Comparison of ENCODE assay signal across 21 mouse cellular contexts in genomic region chr10:120599551-120599950, GRCm38 (mm10).
DNase-seq lines count a peak whose midpoint lies in the region; ATAC-seq and TF ChIP-seq lines count a peak whose summit lies in the region.
"Had no signal": no experiment of that assay in that cellular context is flagged by ENCODE, and none has a peak within 500 bp of the region (broad histone marks: within the 10 kb centered on the region; RNA-seq: fewer than 3 reads in every experiment).

No protein-coding gene starts in this region.

- no peak for TF ChIP-seq EP300 in heart, adult 2 months (IDR thresholded peaks at IDR 0.05; ENCODE audit: insufficient read depth, low read depth, low read length)
- no peak for TF ChIP-seq EP300 in stomach, postnatal 0 days (optimal IDR thresholded peaks at IDR 0.05)

- no peak overlapping the region for H3K4me3 ChIP-seq in heart, adult 2 months
- no peak overlapping the region for H3K4me3 ChIP-seq in heart, embryonic 10.5 days
- H3K4me3 ChIP-seq in lung, embryonic 14.5 days (ENCODE audit: low read depth, low read length) = no peak overlapping the region
- no peak overlapping the region for H3K4me3 ChIP-seq in stomach, postnatal 0 days (ENCODE audit: low read depth, low read length)
- H3K4me3 ChIP-seq: embryonic facial prominence, embryonic 10.5 days; embryonic facial prominence, embryonic 12.5 days; forebrain, embryonic 13.5 days; forebrain, embryonic 15.5 days had no signal

- no peak for ATAC-seq in lung, embryonic 14.5 days (ENCODE audit: insufficient read depth)
- ATAC-seq in stomach, postnatal 0 days (ENCODE audit: low FRiP score, low TSS enrichment) = no peak
- ATAC-seq: activated CD4-positive, CD25-positive, alpha-beta regulatory T cell, adult 4 months; forebrain, embryonic 13.5 days; forebrain, embryonic 15.5 days; Patski had no signal

- no peak overlapping the region for H3K27ac ChIP-seq in heart, adult 2 months
- no peak overlapping the region for H3K27ac ChIP-seq in heart, embryonic 10.5 days
- no peak overlapping the region for H3K27ac ChIP-seq in lung, embryonic 14.5 days (ENCODE audit: low read depth)
- no peak overlapping the region for H3K27ac ChIP-seq in stomach, postnatal 0 days (replicated peaks)
- H3K27ac ChIP-seq: embryonic facial prominence, embryonic 10.5 days; embryonic facial prominence, embryonic 12.5 days; forebrain, embryonic 13.5 days; forebrain, embryonic 15.5 days had no signal

- H3K27me3 ChIP-seq in heart, adult 2 months (ENCODE audit: control insufficient read depth, insufficient read depth, low read length) = no peaks in the 10 kb centered on the region
- peaks cover 2% of the 10 kb centered on the region; the same call in 1 of the 2 replicates for H3K27me3 ChIP-seq in heart, embryonic 10.5 days (ENCODE audit: insufficient read depth, poor library complexity, severe bottlenecking)
- no peaks in the 10 kb centered on the region for H3K27me3 ChIP-seq in lung, embryonic 14.5 days (ENCODE audit: insufficient read depth, low read length)
- H3K27me3 ChIP-seq in stomach, postnatal 0 days (ENCODE audit: control insufficient read depth, insufficient read depth, low read length) = no peaks in the 10 kb centered on the region
- H3K27me3 ChIP-seq: embryonic facial prominence, embryonic 12.5 days; forebrain, embryonic 13.5 days; forebrain, embryonic 15.5 days; Patski had no signal

- no peaks in the 10 kb centered on the region for H3K36me3 ChIP-seq in heart, adult 2 months (ENCODE audit: control insufficient read depth, insufficient read depth, low read length)
- H3K36me3 ChIP-seq in heart, embryonic 10.5 days = no peaks in the 10 kb centered on the region
- H3K36me3 ChIP-seq in lung, embryonic 14.5 days (ENCODE audit: insufficient read depth) = no peaks in the 10 kb centered on the region
- no peaks in the 10 kb centered on the region for H3K36me3 ChIP-seq in stomach, postnatal 0 days (ENCODE audit: control insufficient read depth, insufficient read depth, low read length)
- H3K36me3 ChIP-seq: embryonic facial prominence, embryonic 10.5 days; embryonic facial prominence, embryonic 12.5 days; forebrain, embryonic 15.5 days had no signal

- 57% methylated on average over 6 of the region's 6 CpGs for WGBS in heart, adult 2 months
- WGBS in heart, embryonic 10.5 days = 81% methylated on average over 6 of the region's 6 CpGs
- 42% methylated on average over 6 of the region's 6 CpGs for WGBS in lung, embryonic 14.5 days
- WGBS in stomach, postnatal 0 days = 64% methylated on average over 6 of the region's 6 CpGs

- H3K4me1 ChIP-seq in heart, adult 2 months (ENCODE audit: control insufficient read depth, insufficient read depth, low read length) = no peaks in the 10 kb centered on the region
- H3K4me1 ChIP-seq in heart, embryonic 10.5 days = peaks cover 4% of the 10 kb centered on the region; the same call in 1 of the 2 replicates
- H3K4me1 ChIP-seq in lung, embryonic 14.5 days (ENCODE audit: insufficient read depth) = peaks cover 13% of the 10 kb centered on the region
- H3K4me1 ChIP-seq in stomach, postnatal 0 days (replicated peaks; ENCODE audit: control insufficient read depth, insufficient read depth) = no peaks in the 10 kb centered on the region
- H3K4me1 ChIP-seq: forebrain, embryonic 13.5 days had no signal

- H3K9ac ChIP-seq in heart, adult 2 months (ENCODE audit: low read depth, low read length) = no peak overlapping the region
- H3K9ac ChIP-seq in lung, embryonic 14.5 days = no peak overlapping the region
- no peak overlapping the region for H3K9ac ChIP-seq in stomach, postnatal 0 days (ENCODE audit: low read length)
- H3K9ac ChIP-seq: embryonic facial prominence, embryonic 12.5 days; forebrain, embryonic 13.5 days; forebrain, embryonic 15.5 days had no signal

- intact Hi-C loops in heart, adult 2 months (cut with DNase I) = no loop called here

- no peak for TF ChIP-seq POLR2A in heart, adult 2 months (IDR thresholded peaks at IDR 0.05; ENCODE audit: insufficient read depth, low read depth, low read length)

- no peaks in the 10 kb centered on the region for H3K79me2 ChIP-seq in heart, adult 2 months (replicated peaks; ENCODE audit: control insufficient read depth, insufficient read depth, low read length)

- no peak for DNase-seq in heart, adult 2 months
- no peak for DNase-seq in heart, embryonic 10.5 days (ENCODE audit: low spot score)
- peak; percentile 51 for DNase-seq in lung, embryonic 14.5 days
- DNase-seq in lung, postnatal 4 days = no peak
- DNase-seq in MN1 (ENCODE audit: low spot score) = peak; percentile 37
- no peak for DNase-seq in stomach, postnatal 0 days (ENCODE audit: low spot score)
- DNase-seq in frontal cortex, postnatal 36 days (ENCODE audit: low spot score in 2 of 2) = no peak
- DNase-seq: adrenal gland, adult 8-10 months; adrenal gland, postnatal 14 days; adrenal gland, postnatal 36 days; cerebellum, adult 11-12 months; cerebellum, adult 2 months; cerebellum, adult 9-10 months; cerebellum, postnatal 10 days; cerebellum, postnatal 25 days had no signal

- TF ChIP-seq CTCF in heart, adult 2 months (IDR thresholded peaks at IDR 0.05) = 0 out of 2 replicates have a peak, but pooled peaks have one; percentile 10
- TF ChIP-seq CTCF in lung, embryonic 14.5 days (IDR thresholded peaks at IDR 0.05; ENCODE audit: low read depth) = no peak
- TF ChIP-seq CTCF in stomach, postnatal 0 days (IDR thresholded peaks at IDR 0.05; ENCODE audit: low read depth) = peak; percentile 45

- H3K9me3 ChIP-seq in heart, embryonic 10.5 days = no peaks in the 10 kb centered on the region
- no peaks in the 10 kb centered on the region for H3K9me3 ChIP-seq in lung, embryonic 14.5 days (ENCODE audit: low read depth, low read length)
- H3K9me3 ChIP-seq in stomach, postnatal 0 days (ENCODE audit: control insufficient read depth, low read length) = no peaks in the 10 kb centered on the region
- H3K9me3 ChIP-seq: embryonic facial prominence, embryonic 10.5 days; embryonic facial prominence, embryonic 12.5 days; forebrain, embryonic 13.5 days; forebrain, embryonic 15.5 days had no signal

- no peak overlapping the region for H3K4me2 ChIP-seq in lung, embryonic 14.5 days
- no peak overlapping the region for H3K4me2 ChIP-seq in stomach, postnatal 0 days (replicated peaks; ENCODE audit: low read depth)
- H3K4me2 ChIP-seq: embryonic facial prominence, embryonic 12.5 days; forebrain, embryonic 13.5 days; forebrain, embryonic 15.5 days had no signal

Comparison
In these comparisons a context has a peak if more than half of its experiments do, and no peak if none do; other contexts are left out.
1. DNase-seq: peak in lung, embryonic 14.5 days (single experiment) and MN1 (single experiment); none in heart, adult 2 months (0 of 2), heart, embryonic 10.5 days (single experiment), lung, postnatal 4 days (0 of 2), stomach, postnatal 0 days (single experiment) and frontal cortex, postnatal 36 days (0 of 2).